Mouse (Mus musculus) right cerebral cortex, adult 18-20 months (tissue): ENCODE data around the gene Nr3c2.

ENCODE experiments used
- DNase-seq: peaks from one replicate; pipeline ENCODE4 v3.0.0; 2022; ENCODE audit warnings: mixed read lengths

Gene Nr3c2

DNA sequence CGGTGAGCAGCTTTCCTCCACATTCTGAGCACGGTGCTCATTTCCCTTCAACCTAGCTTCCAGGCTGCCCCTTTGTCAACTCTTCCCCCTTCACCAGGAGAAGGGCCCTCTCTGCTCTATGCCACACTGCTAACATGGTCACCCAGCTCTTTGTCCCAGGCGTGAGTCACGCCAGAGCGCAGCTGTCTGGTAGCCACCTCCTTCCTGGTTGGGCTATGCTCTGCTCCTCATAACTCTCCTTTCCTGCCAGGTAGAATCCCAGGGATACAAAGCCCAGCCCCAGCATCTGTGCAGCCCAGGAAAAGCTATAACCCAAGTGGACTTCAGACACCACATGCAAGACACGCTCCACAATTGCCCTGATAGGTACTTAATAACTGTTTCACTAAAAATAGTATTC, 362.0 kb downstream of the Nr3c2 start:
- DNase-seq, result no peak

DNA sequence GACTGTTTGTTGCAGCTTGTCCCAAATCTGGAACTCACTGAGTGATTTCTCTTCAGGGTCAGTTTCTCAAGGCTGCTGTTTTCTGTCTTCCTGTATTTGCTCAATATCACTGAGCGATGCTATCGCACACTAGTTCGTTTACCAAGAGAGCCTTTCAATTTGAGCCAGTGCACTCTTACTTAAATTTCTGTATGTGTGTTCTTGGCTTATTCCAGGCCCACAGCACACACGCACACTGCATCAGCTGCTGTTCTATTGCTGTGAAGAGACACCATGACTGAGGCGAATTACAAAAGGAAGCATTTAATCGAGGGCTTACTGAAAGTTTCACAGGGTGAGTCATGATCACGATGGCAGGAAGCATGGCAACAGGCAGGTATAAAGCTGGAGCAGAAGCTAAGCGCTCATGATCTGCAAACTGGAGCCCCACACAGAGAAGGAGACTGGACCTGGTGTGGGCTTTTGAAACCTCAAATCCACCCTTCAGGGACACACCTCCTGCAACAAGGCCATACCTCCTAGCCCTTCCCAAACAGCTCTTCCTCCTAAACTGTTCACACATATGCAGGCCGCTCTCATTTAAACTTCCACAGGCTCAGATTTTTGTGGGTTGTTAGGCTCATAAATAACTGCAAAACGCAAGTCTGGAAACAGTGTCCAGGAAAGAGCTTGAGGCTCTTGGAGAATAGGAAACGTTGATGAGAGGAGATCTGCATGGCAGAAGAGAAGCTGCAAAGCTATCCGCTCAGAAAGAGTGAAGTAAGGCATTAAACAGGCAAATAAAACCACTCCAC, 363.2 kb downstream of the Nr3c2 start:
- DNase-seq, result peak; percentile 43

DNA sequence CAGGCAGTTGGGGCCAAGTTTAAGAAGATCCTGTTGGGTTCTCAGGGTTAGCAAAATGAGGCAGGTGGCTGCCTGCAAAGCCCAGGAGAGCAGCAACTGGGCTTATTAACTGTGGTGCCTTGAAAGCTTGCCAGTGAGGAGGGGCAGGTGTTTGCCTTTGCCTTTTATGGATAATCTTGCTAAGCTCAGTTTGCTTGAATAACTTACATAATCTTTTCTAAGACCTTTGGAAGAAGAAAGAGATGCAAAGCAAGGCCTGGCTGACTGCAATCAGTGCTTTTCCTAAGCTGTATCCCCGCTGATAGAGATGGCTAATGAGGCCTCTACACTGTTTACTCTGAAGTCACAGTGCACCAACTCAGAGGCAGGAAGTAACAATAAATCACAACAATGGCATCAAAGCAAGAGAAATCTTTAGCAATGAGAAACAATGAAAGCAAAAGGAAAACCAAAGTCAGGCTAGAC, 368.7 kb downstream of the Nr3c2 start:
- no peak for DNase-seq

DNA sequence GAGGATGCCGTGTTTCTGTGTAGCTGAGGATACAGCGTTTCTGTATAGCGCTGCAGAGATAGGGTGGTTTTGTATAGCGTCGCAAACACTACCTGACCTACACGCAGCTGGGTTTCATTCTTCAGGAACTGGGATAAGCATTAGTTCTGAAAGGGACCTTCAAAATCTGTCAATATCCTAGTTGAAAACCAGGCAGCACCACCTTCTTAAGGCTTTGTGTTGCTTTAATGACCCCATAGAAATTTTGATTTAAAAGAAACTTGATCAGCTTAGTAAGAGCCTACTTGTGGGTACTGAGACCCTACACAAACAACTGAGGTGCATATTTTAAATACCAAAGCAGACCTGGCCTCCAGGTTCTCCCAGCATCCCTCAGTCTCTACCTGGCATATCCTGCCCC, 372.9 kb downstream of the Nr3c2 start:
- DNase-seq, result no peak

DNA sequence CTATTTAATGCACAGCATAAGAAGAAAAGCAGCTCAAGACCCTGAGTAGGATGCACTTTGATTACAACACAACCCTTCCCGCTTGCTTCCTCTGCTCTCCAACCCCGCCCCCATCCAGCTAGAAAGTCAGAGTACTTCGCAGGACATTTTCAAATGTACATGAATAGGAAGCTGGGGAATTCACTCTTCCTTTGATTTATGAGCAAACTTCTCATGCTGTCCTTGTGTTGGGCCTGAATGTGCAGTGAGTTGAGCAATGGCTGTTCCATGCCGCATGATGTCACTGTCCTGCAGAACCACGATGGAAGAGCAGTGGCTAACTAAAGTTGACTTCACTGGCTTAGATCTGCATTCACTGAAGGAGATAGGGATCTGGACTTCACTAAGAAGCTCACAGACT, 376.3 kb downstream of the Nr3c2 start:
- no peak for DNase-seq

DNA sequence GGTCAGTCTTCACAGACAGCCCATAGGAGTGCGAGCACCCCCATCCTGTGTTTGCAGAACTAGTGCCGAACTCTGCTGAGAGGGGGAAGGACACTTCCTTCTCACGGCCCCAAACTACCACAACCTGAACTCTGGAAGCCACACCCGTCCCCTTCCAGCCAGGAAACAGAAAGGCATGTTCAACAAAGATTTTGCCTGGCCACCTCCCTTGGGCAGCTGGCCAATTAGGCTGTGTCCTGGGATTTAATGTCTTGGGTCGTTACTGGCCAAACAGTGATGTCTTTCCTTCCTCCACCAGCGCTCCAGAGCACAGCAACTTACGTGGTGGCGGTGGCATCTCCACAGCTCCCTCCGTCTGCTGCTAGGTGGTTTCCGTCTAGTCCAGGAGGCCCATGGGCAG, 377.6 kb downstream of the Nr3c2 start:
- DNase-seq, result no peak

DNA sequence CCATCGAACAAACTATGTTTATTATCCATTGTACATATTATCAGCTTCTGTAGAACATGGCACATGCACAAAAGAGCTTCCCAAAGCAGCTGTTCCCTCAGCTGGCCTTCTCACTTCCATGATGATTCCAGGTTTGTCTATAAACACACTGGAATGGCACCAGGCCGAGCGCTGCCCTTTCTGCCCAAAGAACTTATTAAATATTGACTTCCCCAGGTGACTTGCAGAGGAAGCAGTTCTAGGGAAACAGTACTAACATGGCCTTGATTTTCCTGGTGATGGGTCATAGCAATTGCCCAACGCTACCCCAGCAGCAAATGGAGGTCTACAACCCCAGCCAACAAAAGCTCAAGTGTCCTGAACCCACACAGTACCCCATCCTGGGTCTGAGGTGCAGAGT, 379.0 kb downstream of the Nr3c2 start:
- no peak for DNase-seq

DNA sequence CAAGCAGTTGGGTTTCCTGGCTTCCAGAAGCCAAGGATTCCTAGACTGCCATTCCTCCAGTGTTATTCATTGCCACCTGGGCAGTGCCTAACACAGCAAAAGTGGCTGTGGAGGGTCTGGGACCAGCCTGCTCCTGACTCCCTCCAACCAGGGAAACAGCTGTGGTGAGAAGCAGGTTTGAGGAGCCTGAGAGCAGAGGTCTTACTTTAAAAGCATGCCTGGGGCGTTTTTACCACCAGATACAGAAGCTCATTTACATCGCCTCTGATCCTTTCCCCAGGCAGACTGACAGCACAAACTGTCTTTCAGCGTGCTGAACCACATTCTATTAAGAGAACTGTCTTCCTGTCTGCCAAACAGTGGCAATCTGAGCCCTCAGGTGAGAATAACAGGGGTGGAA, 380.7 kb downstream of the Nr3c2 start:
- DNase-seq, result no peak

DNA sequence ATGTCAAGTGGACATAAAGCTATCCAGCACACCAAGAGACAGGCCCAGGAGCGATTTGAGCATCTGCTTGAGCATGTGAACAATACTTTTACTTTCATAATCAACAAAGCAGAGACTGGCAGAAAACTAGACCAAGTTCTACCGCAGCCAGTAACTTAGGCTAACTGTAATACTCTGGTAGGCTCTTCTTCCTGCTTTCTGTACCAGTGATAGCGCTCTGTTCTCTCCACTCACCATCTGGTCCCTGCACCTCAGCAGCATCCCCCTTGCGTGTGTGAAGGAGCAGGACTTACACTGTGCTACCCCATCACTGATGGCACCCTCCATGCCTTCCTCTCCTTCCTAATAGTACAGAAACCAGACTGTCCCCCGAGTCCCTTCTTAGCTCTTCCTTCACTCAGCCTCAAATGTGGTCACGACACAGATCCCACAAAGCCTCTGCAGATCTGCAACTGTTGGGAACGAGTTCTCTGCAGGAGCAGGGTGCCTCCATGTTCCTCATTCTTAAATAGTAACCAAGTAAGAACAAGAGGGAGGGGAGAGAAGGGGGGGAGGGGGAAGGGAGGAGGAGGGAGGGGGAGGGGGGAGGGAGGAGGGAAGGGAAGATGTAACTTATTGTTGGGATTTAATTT, 383.5 kb downstream of the Nr3c2 start:
- no peak for DNase-seq

DNA sequence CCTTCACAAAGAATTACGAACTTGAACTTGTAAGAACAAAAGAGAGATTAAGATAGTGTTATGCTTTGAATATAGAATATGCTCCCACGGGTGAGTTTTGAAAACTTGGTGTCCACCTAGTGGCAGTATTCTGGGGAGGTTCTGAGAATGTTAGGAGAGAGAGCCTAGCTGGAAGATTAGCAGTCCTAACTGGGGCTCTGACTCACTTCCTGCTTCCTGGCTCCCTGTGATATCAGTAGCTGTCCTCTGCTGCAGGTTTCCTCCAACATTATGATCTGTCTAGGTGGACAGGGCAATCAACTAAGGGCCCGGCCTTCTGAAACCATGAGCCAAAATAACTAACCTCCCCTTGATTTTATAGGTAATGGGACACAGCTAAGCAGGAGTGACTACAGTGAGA, 385.2 kb downstream of the Nr3c2 start:
- no peak for DNase-seq

DNA sequence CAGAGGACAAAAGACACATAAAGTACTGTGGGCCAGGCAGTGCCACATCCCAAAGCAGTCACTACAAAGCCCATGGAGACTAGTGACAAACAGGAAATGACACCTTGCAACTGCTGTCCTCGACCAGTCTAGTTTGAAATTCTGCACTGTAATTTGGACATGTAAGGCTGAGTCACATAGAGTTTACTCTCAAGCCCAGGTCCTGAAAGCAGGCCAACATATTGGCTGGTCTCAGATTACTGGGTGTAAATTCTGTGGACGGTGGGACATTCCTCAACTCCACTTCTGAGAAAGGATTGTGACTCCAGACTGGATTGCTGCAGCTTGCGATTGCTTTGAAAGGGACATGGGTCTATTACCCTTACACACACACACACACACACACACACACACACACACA, 388.8 kb downstream of the Nr3c2 start:
- no peak for DNase-seq

DNA sequence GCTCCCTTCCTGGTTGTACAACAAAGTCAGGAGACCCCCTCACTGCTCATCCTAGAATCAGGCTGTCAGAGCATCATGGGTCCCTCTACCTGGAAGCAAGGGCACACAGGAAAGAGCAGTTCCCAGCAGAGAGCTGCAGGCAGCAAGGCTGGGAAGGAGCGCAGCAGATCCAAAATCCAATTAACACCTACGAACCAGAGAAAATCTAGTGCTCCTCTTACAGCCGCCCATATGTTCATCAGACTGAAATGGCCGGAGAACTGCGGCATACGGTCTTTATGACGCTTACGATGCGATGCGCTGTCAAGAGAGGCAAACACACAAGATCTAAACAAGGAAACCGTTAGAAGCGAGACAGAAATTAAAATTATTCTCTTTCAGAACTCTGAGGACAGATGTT, 389.2 kb downstream of the Nr3c2 start:
- no peak for DNase-seq

DNA sequence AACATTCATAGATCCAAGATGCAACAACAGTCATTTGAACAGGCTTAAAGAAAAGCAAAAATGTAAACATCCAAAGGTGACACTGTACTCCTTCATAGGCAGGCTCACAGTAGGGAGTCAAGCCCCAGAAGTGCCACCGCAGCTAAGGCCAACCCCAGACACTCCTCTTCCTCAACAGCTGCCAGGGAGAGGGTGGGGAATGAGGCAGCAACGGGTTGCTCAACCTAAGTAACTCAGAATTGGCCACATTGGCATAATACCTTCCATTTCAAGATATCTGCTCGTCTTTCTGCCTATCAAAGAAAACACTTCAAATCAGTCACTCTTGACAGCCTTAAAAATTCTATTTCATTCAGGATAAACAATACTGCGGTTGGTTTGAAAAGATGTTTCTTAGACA, 392.9 kb downstream of the Nr3c2 start:
- DNase-seq, result no peak

DNA sequence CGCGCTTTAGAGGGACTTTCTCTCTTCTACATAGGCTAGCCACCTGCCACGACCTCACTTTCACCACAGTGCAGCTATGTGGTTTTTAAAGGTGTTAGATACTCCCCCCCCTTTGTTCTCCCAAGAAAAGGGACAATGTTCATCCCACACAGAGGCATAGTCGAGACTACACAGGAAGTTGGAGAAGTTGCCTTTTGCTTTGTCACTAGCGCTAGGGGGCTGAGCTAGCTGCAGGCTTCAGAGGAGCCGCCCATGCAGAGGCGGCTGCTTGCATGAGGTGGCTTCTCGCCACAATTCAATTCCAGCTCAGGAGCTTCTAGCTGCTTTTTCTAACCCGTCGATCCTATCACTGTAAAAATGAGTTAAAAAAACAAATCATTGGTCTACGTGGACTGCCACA, 393.4 kb downstream of the Nr3c2 start:
- peak; percentile 82 for DNase-seq

DNA sequence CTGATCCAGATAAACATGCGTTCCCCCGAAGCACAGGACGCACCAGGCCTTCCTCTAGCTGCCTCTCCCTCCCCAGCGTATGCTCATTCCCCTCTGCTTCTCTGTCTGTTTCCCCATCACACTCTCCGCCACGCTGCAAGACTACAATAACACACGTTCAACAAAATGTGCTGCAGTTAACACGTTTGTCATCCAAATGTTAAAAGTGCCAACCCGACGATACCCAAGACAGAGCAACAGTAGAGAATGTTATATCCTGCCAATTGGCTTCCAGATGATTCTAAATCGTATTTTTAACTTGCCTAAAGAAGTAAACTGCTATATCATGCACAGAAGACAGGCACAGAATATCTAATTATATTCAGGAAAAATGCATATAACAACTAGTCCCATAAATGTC, 395.4 kb downstream of the Nr3c2 start:
- peak; percentile 35 for DNase-seq
